Mouse (Mus musculus) embryonic facial prominence, embryonic 14.5 days (tissue): ENCODE measurements around the gene Saa4. TPM values are rescaled to one million over a fixed set of nuclear protein-coding genes. Genes with fewer than 3 reads are reported as not detected.

Source experiments
- ATAC-seq: fragments of 200-750 bp; cut with Nextera tagmentation; 2 replicates; pipeline ENCODE4 v1.8.0; 2017; ENCODE audit warnings: low read depth, moderate number of reproducible peaks, moderate TSS enrichment
- DNase-seq: peaks from one replicate; pipeline ENCODE4 v3.0.0-alpha.2; 2015; ENCODE audit warnings: low spot score
- H3K27ac ChIP-seq: fragments of 300-500 bp; sonication (generic); replicated peaks from 2 replicates; pipeline ENCODE4 v1.5.1; 2014; ENCODE audit warnings: low read depth, mild to moderate bottlenecking, low read length, moderate library complexity
- H3K27me3 ChIP-seq: fragments of 300-500 bp; sonication (generic); replicated peaks from 2 replicates; pipeline ENCODE4 v1.6.1; 2014; ENCODE audit warnings: low read length; ENCODE audit not compliant: control insufficient read depth, insufficient read depth
- H3K36me3 ChIP-seq: fragments of 300-500 bp; sonication (generic); 2 replicates; pipeline ENCODE4 v1.6.1; 2014; ENCODE audit warnings: low read length, mixed read lengths; ENCODE audit not compliant: control insufficient read depth, insufficient read depth
- H3K4me1 ChIP-seq: fragments of 300-500 bp; sonication (generic); 2 replicates; pipeline ENCODE4 v1.6.1; 2014; ENCODE audit warnings: antibody characterized with exemption, low read length; ENCODE audit not compliant: control insufficient read depth, insufficient read depth
- H3K4me2 ChIP-seq: fragments of 300-500 bp; sonication (generic); 2 replicates; pipeline ENCODE4 v1.6.1; 2014; ENCODE audit warnings: low read depth, mild to moderate bottlenecking, low read length, moderate library complexity, mixed read lengths
- H3K4me3 ChIP-seq: fragments of 300-500 bp; sonication (generic); 2 replicates; pipeline ENCODE4 v1.5.1; 2014; ENCODE audit warnings: low read depth, mild to moderate bottlenecking, low read length
- H3K9ac ChIP-seq: fragments of 300-500 bp; sonication (generic); 2 replicates; pipeline ENCODE4 v1.6.1; 2014; ENCODE audit warnings: low read depth, mild to moderate bottlenecking, low read length, moderate library complexity, mixed read lengths
- H3K9me3 ChIP-seq: fragments of 300-500 bp; sonication (generic); 2 replicates; pipeline ENCODE4 v1.6.1; 2016; ENCODE audit warnings: low read length; ENCODE audit not compliant: control insufficient read depth
- WGBS: fragments of 180-500 bp; shearing (Covaris S2); extraction: QIAGEN DNeasy Blood & Tissue Kit; methylation state at CpG from one replicate; pipeline ENCODE4 v1.1.7; 2014; 5-methylcytosine and 5-hydroxymethylcytosine counted together
- polyA plus RNA-seq: library from polyadenylated mRNA; unstranded; fragments of >200 nt; fragmentation: Nextera tagmentation; extraction: Ambion mirVana; gene quantifications from 2 replicates; pipeline ENCODE4 v1.2.1, GENCODE M21; 2014

The Saa4 gene
- polyA plus RNA-seq: not detected in 2 replicates

DNA sequence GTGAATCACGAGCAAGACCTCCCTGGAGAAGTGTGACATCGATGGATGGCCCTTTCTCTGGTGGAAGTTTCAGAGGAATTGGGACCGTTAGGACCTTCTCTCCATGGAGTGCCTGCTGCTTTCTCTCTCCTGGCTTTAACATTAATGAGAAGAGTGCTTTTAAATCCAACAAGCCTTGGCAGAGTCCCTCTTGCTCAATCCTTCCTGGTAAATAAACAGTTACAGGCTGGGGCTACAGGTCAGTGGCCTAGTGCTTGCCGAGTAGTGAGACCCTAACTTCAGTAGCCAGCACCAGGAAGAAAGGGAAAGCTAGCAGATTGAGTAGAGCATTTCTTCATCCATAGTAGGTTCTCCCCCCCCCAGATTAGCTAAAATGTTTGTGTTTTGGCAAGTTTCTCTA is at the start of gene Saa4:
Gene Saa4 (minus strand): TSS at position 146 of the 400 bp plus-strand sequence.
- Histone ChIP-seq H3K9me3 (no peaks in the 10 kb centered on the region), H3K27me3 (no peaks in the 10 kb centered on the region), H3K4me1 (no peaks in the 10 kb centered on the region), H3K36me3 (no peaks in the 10 kb centered on the region), H3K9ac (no peak within 1 kb of the TSS), H3K27ac (no peak within 1 kb of the TSS), H3K4me3 (no peak within 1 kb of the TSS), H3K4me2 (no peak within 1 kb of the TSS)
- no peak for DNase-seq
- ATAC-seq: no peak
- WGBS: 80% methylated on average over 4 of the region's 4 CpGs

GRCm38 (mm10) chr7:46770706-46771105 is 38.3 kb upstream of the Saa4 start:
- H3K9me3 ChIP-seq: no peaks in the 10 kb centered on the region
- WGBS: 59% methylated on average over 4 of the region's 4 CpGs
- H3K4me3 ChIP-seq: no peak overlapping the region
- H3K27ac ChIP-seq: no peak overlapping the region
- ATAC-seq: no peak
- peaks cover 80% of the 10 kb centered on the region for H3K36me3 ChIP-seq
- DNase-seq: peak; percentile 62
- no peak overlapping the region for H3K9ac ChIP-seq
- H3K27me3 ChIP-seq: no peaks in the 10 kb centered on the region
- H3K4me1 ChIP-seq: no peaks in the 10 kb centered on the region
- H3K4me2 ChIP-seq: no peak overlapping the region

GRCm38 (mm10) chr7:46768451-46768850 is 36.0 kb upstream of the Saa4 start:
- DNase-seq (no peak), ATAC-seq (no peak)
- Histone ChIP-seq H3K27ac (no peak overlapping the region), H3K4me1 (no peaks in the 10 kb centered on the region), H3K9me3 (no peaks in the 10 kb centered on the region), H3K36me3 (peaks cover 76% of the 10 kb centered on the region), H3K4me3 (no peak overlapping the region), H3K27me3 (no peaks in the 10 kb centered on the region), H3K4me2 (no peak overlapping the region), H3K9ac (no peak overlapping the region)
- 83% methylated on average over 7 of the region's 7 CpGs for WGBS

- H3K4me1 ChIP-seq: no peaks in the 10 kb centered on the region
- no peak overlapping the region for H3K27ac ChIP-seq
- no peaks in the 10 kb centered on the region for H3K9me3 ChIP-seq
- no peak for DNase-seq
- no peak overlapping the region for H3K9ac ChIP-seq
- H3K27me3 ChIP-seq: no peaks in the 10 kb centered on the region
- H3K4me2 ChIP-seq: no peak overlapping the region
- no peak overlapping the region for H3K4me3 ChIP-seq
- ATAC-seq: no peak
- H3K36me3 ChIP-seq: peaks cover 77% of the 10 kb centered on the region
Observed at GRCm38 (mm10) chr7:46767371-46767770, 35.0 kb upstream of the Saa4 start.

GRCm38 (mm10) chr7:46764672-46765071 is 32.3 kb upstream of the Saa4 start:
- no peak for ATAC-seq
- H3K9me3 ChIP-seq: no peaks in the 10 kb centered on the region
- no peak overlapping the region for H3K4me3 ChIP-seq
- no peak overlapping the region for H3K4me2 ChIP-seq
- H3K36me3 ChIP-seq: peaks cover 80% of the 10 kb centered on the region
- H3K9ac ChIP-seq: no peak overlapping the region
- no peak for DNase-seq
- no peaks in the 10 kb centered on the region for H3K27me3 ChIP-seq
- H3K4me1 ChIP-seq: no peaks in the 10 kb centered on the region
- no peak overlapping the region for H3K27ac ChIP-seq
- 90% methylated on average over 8 of the region's 8 CpGs for WGBS

DNA sequence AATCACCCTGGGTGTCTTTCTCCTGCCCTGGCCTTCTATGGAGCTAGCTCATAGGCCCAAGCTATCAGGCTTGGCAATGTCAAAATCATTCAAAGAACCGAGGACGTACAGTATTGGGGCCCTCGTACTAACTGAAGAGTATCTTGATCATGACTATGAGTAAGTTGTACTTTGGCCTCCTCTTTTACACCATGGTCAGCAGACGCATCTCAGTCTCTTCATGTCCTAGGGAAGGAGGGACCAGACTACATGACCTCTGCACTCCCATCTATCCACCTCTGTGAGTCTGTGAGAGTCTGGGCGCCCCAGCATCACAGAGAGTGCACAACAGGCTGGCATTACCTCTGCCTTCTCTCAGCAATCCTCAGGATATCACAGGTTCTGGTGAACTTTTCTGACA is 30.2 kb upstream of the Saa4 start:
- Histone ChIP-seq H3K27ac (no peak overlapping the region), H3K9me3 (no peaks in the 10 kb centered on the region), H3K4me1 (no peaks in the 10 kb centered on the region), H3K27me3 (no peaks in the 10 kb centered on the region), H3K4me3 (no peak overlapping the region), H3K4me2 (no peak overlapping the region), H3K9ac (no peak overlapping the region), H3K36me3 (peaks cover 72% of the 10 kb centered on the region)
- DNase-seq (no peak), ATAC-seq (no peak)
- 84% methylated on average over 5 of the region's 5 CpGs for WGBS

GRCm38 (mm10) chr7:46761049-46761795 is 28.8 kb upstream of the Saa4 start:
- Histone ChIP-seq H3K4me3 (no peak overlapping the region), H3K4me1 (no peaks in the 10 kb centered on the region), H3K9me3 (no peaks in the 10 kb centered on the region), H3K9ac (no peak overlapping the region), H3K27me3 (no peaks in the 10 kb centered on the region), H3K36me3 (peaks cover 64% of the 10 kb centered on the region), H3K27ac (no peak overlapping the region), H3K4me2 (no peak overlapping the region)
- DNase-seq (no peak), ATAC-seq (no peak)
- 75% methylated on average over 11 of the region's 11 CpGs for WGBS

- no peak for DNase-seq
- Histone ChIP-seq H3K4me1 (no peaks in the 10 kb centered on the region), H3K9ac (no peak within 1 kb of the TSS), H3K27me3 (no peaks in the 10 kb centered on the region), H3K9me3 (no peaks in the 10 kb centered on the region), H3K4me2 (no peak within 1 kb of the TSS), H3K4me3 (no peak within 1 kb of the TSS), H3K27ac (no peak within 1 kb of the TSS), H3K36me3 (no peaks in the 10 kb centered on the region)
- ATAC-seq: no peak
- WGBS: 73% methylated on average over 2 of the region's 3 CpGs
Observed at GRCm38 (mm10) chr7:46751490-46751889, 19.1 kb upstream of the Saa4 start, which contains the start of gene Saa2. TSS of gene Saa2 (plus strand) at chr7:46751790.

- 42% methylated on average over 3 of the region's 3 CpGs for WGBS
- ATAC-seq: no peak
- H3K4me3 ChIP-seq: no peak overlapping the region
Observed at GRCm38 (mm10) chr7:46748459-46748858, 16.1 kb upstream of the Saa4 start.

More at GRCm38 (mm10) chr7:46748459-46748858, 16.1 kb upstream of the Saa4 start:
- no peak overlapping the region for H3K9ac ChIP-seq
- no peaks in the 10 kb centered on the region for H3K36me3 ChIP-seq
- no peaks in the 10 kb centered on the region for H3K27me3 ChIP-seq
- DNase-seq: no peak
- H3K4me2 ChIP-seq: no peak overlapping the region
- no peak overlapping the region for H3K27ac ChIP-seq
- H3K4me1 ChIP-seq: no peaks in the 10 kb centered on the region
- H3K9me3 ChIP-seq: no peaks in the 10 kb centered on the region
